Mouse (Mus musculus) heart, embryonic 16.5 days (tissue): ENCODE measurements around the gene Slc35c1. TPM values are rescaled to one million over a fixed set of nuclear protein-coding genes. Genes with fewer than 3 reads are reported as not detected.
A peak's percentile ranks its signal among the peaks of the same experiment; 100 is the strongest.

Source experiments
- ATAC-seq: fragments of 200-750 bp; cut with Nextera tagmentation; replicated peaks from 2 replicates; pipeline ENCODE4 v1.8.0; 2017; ENCODE audit warnings: moderate number of reproducible peaks; ENCODE audit not compliant: insufficient read depth, low FRiP score; ENCODE audit errors: extremely low read depth
- H3K27ac ChIP-seq: fragments of 300-500 bp; sonication (generic); 2 replicates; pipeline ENCODE4 v1.5.1; 2014; ENCODE audit warnings: mild to moderate bottlenecking, low read length, control low read depth, moderate library complexity
- H3K27me3 ChIP-seq: fragments of 300-500 bp; sonication (generic); 2 replicates; pipeline ENCODE4 v1.6.1; 2014; ENCODE audit warnings: low read length, mixed read lengths; ENCODE audit not compliant: control insufficient read depth, insufficient read depth
- H3K36me3 ChIP-seq: fragments of 300-500 bp; sonication (generic); 2 replicates; pipeline ENCODE4 v1.6.1; 2014; ENCODE audit not compliant: control insufficient read depth, insufficient read depth
- H3K4me1 ChIP-seq: fragments of 300-500 bp; sonication (generic); 2 replicates; pipeline ENCODE4 v1.6.1; 2014; ENCODE audit warnings: low read length, mixed read lengths; ENCODE audit not compliant: control insufficient read depth, insufficient read depth
- H3K4me2 ChIP-seq: fragments of 300-500 bp; sonication (generic); 2 replicates; pipeline ENCODE4 v1.6.1; 2014; ENCODE audit warnings: low read depth, mild to moderate bottlenecking, control low read depth, low read length
- H3K4me3 ChIP-seq: fragments of 300-500 bp; sonication (generic); 2 replicates; pipeline ENCODE4 v1.5.1; 2014; ENCODE audit warnings: mild to moderate bottlenecking, control low read depth, low read length
- H3K9ac ChIP-seq: fragments of 300-500 bp; sonication (generic); 2 replicates; pipeline ENCODE4 v1.6.1; 2014; ENCODE audit warnings: low read length, control low read depth
- H3K9me3 ChIP-seq: fragments of 300-500 bp; sonication (generic); replicated peaks from 2 replicates; pipeline ENCODE4 v1.6.1; 2016; ENCODE audit warnings: low read length; ENCODE audit not compliant: control insufficient read depth
- WGBS: fragments of 180-500 bp; shearing (Covaris S2); extraction: QIAGEN DNeasy Blood & Tissue Kit; methylation state at CpG from one replicate; pipeline ENCODE4 v1.1.7; 2014; 5-methylcytosine and 5-hydroxymethylcytosine counted together
- polyA plus RNA-seq: library from polyadenylated mRNA; unstranded; fragments of >200 nt; fragmentation: Nextera tagmentation; extraction: Ambion mirVana; gene quantifications from 2 replicates; pipeline ENCODE4 v1.2.1, GENCODE M21; 2015

Gene Slc35c1
- polyA plus RNA-seq, 1 experiment from 2014 or later, result 12.9 TPM

DNA sequence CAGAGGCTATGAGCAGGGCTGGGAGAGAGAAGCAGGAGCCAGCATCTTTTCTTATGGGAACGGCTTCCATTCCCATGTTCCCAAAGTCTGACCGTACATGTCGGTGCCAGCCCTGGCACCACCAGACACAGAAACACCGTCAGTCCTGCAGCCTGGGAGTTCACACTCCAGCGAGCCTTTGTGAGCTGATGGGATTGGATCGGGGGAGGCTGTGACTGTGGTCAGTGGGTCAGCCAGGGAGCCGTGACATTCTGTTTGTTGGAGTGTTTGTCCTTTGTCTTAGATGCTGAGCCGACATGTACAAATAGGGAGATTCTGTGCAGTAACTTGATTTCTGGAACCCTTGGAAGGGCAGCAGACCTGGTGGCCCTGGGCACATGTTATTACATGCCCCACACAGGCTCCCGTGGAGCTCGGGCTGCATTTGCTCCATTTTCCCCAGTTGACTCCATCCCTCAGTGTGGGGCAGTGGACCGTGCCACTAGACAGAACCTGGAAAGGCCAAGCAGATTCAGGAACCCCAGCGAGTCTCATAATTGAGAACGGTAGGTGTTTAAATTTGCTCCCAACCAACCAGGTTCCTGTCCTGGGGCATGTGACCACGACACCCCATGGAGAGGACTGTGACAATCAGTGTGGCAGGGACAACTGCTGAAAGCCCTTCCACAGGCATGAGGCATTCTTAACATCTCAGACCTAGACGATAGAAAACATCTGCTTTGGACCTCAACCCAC lies 33.5 kb upstream of the Slc35c1 start:
- no peak for ATAC-seq
- Histone ChIP-seq H3K4me1 (peaks cover 21% of the 10 kb centered on the region), H3K9me3 (no peaks in the 10 kb centered on the region), H3K36me3 (no peaks in the 10 kb centered on the region), H3K4me3 (no peak overlapping the region), H3K27me3 (no peaks in the 10 kb centered on the region), H3K4me2 (no peak overlapping the region), H3K27ac (no peak overlapping the region), H3K9ac (no peak overlapping the region)
- WGBS, result 73% methylated on average over 15 of the region's 15 CpGs

DNA sequence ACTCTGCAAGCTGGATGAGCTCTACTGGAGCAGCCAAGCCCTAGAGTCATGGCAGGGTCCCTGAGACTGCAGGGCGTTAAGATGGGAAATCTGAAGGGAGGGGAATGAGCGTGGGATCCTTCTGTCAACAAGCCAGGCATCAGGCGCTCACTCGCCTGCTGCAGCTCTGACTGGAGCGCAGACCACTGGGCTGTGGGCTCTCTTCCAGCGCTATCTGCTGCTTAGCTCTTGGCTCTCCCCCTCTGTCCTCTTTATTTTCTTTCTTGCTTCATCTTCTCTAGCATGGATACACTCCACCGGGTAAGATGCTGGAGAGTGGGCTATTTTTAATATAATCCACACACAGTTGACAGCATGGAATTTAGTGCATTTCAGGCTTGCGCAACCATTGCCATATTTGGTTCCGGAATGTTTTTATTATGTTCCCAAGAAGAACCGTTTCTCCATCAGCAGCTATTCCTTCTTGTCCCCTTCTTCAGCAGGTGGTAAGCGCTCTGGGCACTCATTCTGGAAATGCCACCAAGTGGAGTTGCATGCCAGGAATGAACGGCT lies 31.7 kb upstream of the Slc35c1 start:
- Histone ChIP-seq H3K27me3 (no peaks in the 10 kb centered on the region), H3K27ac (no peak overlapping the region), H3K9me3 (no peaks in the 10 kb centered on the region), H3K4me2 (peak overlapping the region; percentile 39), H3K4me1 (peaks cover 19% of the 10 kb centered on the region), H3K9ac (no peak overlapping the region), H3K36me3 (no peaks in the 10 kb centered on the region), H3K4me3 (no peak overlapping the region)
- peak; percentile 63 for ATAC-seq
- 30% methylated on average over 12 of the region's 12 CpGs for WGBS

DNA sequence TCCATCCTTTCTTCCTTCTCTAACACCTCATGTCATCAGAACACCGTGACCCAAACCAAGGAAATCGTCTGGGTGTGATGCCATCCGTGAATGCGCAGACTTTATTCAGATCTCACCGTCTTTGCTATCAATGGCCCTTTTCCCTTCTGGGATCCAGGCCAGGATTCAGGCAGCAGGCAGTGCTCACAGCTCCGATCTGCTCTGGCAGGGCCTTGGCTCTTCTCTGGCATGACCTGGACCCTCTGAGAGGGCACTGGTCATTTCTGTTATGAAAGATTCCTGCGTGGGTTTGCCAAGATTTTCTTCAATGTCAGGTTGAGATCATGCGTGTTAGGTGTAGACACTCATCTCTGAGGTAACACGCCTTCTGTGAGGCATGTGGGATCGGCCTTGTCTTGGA lies 30.2 kb upstream of the Slc35c1 start:
- no peaks in the 10 kb centered on the region for H3K9me3 ChIP-seq

DNA sequence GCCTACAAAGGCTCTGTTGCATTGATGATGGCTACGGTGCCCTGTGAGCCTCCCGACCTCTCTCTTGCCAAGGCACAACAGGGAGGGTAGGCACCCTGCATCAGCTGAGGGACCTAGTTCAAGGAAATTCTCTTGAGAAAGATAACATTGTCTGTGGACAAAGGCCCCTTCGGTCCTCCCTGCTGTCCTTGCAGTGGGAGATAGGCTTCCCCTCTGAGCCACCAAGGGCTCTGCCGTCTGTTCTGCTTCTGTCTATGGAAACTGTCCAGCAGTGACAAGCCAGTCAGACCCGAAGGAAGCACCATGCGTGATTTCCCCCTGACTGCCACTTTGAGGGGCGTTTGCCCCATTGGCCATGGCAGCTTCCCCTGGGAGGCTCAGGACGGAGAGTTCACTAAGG lies 27.5 kb upstream of the Slc35c1 start:
- 70% methylated on average over 8 of the region's 8 CpGs for WGBS
- H3K27me3 ChIP-seq, result peaks cover 29% of the 10 kb centered on the region

More for the DNA sequence above, 30.2 kb upstream of the Slc35c1 start:
- peaks cover 16% of the 10 kb centered on the region for H3K4me1 ChIP-seq
- H3K27ac ChIP-seq, result no peak overlapping the region
- no peak overlapping the region for H3K4me2 ChIP-seq
- no peaks in the 10 kb centered on the region for H3K36me3 ChIP-seq
- peaks cover 3% of the 10 kb centered on the region for H3K27me3 ChIP-seq
- no peak overlapping the region for H3K9ac ChIP-seq
- H3K4me3 ChIP-seq, result no peak overlapping the region
- 49% methylated on average over 10 of the region's 10 CpGs for WGBS
- ATAC-seq, result no peak

DNA sequence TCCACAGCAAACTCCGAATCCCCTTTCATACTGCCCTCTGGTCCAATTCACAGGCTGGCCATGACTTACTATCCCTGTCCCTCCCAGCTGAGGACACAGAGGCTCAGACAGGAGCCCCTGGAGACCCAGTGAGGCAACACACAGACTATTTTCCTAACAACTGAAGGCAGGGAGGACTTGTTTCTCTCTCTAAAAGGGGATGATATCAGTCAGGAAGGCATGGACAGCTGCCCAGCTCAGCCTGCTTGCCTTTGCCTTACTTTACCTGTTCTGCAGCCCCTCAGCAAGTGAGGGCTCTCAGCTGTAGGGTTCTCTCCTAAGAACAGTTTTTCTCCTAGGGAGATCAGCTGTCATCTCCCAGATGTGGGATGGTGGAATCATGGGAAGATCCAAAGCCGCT lies 26.6 kb upstream of the Slc35c1 start:
- Histone ChIP-seq H3K4me1 (peaks cover 21% of the 10 kb centered on the region), H3K36me3 (no peaks in the 10 kb centered on the region), H3K4me3 (no peak overlapping the region), H3K9ac (no peak overlapping the region), H3K27me3 (peaks cover 29% of the 10 kb centered on the region), H3K9me3 (no peaks in the 10 kb centered on the region), H3K27ac (no peak overlapping the region), H3K4me2 (no peak overlapping the region)
- 52% methylated on average over 2 of the region's 2 CpGs for WGBS
- no peak for ATAC-seq

More for the DNA sequence above, 27.5 kb upstream of the Slc35c1 start:
- no peaks in the 10 kb centered on the region for H3K9me3 ChIP-seq
- no peak overlapping the region for H3K27ac ChIP-seq
- no peak overlapping the region for H3K9ac ChIP-seq
- H3K36me3 ChIP-seq, result no peaks in the 10 kb centered on the region
- H3K4me2 ChIP-seq, result no peak overlapping the region
- no peak for ATAC-seq
- H3K4me1 ChIP-seq, result peaks cover 25% of the 10 kb centered on the region
- no peak overlapping the region for H3K4me3 ChIP-seq

DNA sequence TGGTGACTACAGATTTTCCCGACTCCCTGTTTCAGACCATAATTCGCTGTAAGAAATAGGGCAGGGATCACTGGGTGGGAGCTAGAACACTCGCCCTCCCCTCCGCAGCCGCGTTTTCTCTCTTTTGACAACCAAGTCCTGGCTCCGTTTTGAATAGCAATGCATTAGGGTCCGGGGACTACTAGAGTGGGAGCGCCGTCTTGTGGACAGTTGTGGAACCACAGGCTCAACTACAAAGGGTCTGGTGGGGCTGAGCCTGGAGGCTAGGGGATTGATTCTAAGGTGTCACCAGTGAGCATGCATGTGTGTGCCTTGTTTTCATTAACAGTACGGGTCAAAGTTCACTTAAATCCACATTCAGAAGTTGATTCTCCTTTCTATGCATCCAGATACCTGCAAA lies 26.1 kb upstream of the Slc35c1 start:
- H3K27me3 ChIP-seq, result peaks cover 29% of the 10 kb centered on the region

DNA sequence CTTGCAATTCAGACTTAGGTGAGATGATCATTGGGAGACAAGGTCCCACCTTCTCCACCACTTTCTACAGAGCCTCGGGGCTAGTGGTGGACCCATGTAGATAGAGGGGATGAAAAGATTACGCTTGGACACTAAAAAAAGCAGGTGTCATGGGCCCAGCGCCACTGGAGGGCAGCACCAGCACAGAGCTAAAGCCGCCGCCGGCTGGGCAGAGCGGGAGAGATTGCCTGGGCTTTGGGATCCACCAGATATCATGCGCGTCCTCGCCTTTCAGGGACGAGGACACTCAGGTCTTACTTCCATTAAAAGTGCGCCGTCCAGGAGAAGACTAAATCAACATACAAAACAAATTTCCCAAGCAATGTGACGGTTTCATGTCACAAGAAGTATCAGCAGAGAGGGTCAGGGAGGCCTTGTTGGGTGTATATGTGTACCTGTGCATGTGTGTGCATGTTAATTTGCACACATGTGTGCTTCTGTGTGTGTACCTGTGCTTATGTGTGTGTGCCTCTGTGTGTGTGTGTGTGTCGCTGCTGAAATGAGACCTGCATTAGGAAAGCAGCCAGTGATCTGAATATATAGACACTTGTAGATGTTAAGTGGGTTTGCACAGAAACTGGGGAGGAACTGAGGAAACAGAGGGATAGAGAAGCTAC lies 25.4 kb upstream of the Slc35c1 start:
- Histone ChIP-seq H3K4me2 (peak overlapping the region; percentile 61), H3K9ac (no peak overlapping the region), H3K4me3 (no peak overlapping the region), H3K36me3 (no peaks in the 10 kb centered on the region), H3K9me3 (no peaks in the 10 kb centered on the region), H3K27me3 (peaks cover 29% of the 10 kb centered on the region), H3K27ac (no peak overlapping the region), H3K4me1 (peaks cover 15% of the 10 kb centered on the region)
- 0 out of 2 replicates have a peak, but pooled peaks have one; percentile 34 for ATAC-seq
- 8% methylated on average over 15 of the region's 15 CpGs for WGBS

More for the DNA sequence above, 26.1 kb upstream of the Slc35c1 start:
- Histone ChIP-seq H3K4me1 (peaks cover 16% of the 10 kb centered on the region), H3K9ac (no peak overlapping the region), H3K27ac (no peak overlapping the region), H3K4me2 (peak overlapping the region; percentile 48), H3K4me3 (no peak overlapping the region; the same call in 1 of the 2 replicates), H3K9me3 (no peaks in the 10 kb centered on the region), H3K36me3 (no peaks in the 10 kb centered on the region)
- WGBS, result 2% methylated on average over 11 of the region's 11 CpGs
- ATAC-seq, result no peak

DNA sequence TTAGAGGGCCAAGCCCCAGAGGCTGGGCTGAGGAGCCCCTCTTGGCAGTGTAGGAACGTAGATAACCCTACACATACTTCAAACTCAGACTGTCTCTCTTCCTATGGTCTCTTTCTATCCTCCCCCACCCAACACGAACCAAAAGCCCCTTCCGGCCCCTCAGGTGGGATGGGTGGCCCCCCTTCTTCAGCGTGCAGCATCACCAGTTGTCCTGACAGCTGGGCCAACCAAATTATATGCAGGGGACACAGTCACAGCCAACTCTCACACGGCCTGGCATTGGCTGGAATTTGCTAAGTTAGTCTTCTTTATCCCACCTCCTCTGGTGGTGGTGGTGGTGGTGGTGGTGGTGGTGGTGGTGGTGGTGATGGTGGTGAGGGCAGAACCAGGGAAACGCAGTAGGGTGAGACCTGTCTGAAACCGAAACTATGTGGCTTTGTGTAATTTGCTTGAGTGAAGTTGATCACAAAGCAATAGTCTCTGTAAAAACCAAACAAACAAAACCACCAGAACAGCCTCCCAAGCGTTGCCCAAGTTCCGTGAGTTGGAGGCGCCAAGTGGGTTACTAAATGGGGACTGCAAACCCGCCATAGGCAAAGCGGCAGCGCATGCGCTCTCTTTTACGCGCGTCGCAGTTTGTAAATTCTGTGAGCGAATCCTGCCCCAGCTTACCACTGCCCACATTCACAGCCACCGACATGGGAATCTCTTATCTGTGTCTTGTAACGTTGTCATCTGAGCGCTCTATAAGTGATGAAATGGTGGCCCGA lies 24.1 kb upstream of the Slc35c1 start:
- H3K4me2 ChIP-seq, result peak overlapping the region; percentile 61
- 0 out of 2 replicates have a peak overlapping the region, but pooled peaks have one; percentile 43 for H3K9ac ChIP-seq
- H3K27me3 ChIP-seq, result peaks cover 29% of the 10 kb centered on the region
- WGBS, result 29% methylated on average over 23 of the region's 23 CpGs
- no peak for ATAC-seq
- H3K4me3 ChIP-seq, result peak overlapping the region; percentile 42
- no peaks in the 10 kb centered on the region for H3K36me3 ChIP-seq
- H3K27ac ChIP-seq, result no peak overlapping the region
- H3K4me1 ChIP-seq, result peaks cover 15% of the 10 kb centered on the region
- H3K9me3 ChIP-seq, result no peaks in the 10 kb centered on the region
